ENCODE assay signal across 10 mouse cellular contexts in the genomic region with DNA sequence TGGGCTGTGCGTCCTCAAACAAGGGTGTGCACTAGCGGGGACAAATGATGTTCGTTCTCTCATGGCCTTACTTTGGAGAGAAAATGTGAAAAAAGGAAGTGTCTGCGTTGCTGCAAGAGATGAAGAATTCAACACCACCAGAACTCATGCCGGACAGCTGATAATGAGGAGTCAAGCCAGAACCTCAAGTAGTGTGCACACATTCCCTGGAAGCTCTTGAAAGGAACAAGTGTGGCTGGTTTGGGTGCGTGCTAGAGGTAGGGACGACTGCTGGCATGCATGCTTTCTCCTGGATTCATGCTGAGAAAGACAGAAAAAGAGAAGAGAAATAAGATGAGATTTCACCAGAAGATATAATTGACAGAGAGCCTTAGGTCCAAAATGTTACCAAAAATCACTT.
"Had no signal": no experiment of that assay in that cellular context is flagged by ENCODE, and none has a peak within 500 bp of the region (broad histone marks: within the 10 kb centered on the region; RNA-seq: fewer than 3 reads in every experiment).

No protein-coding gene starts in this region.

- H3K36me3 ChIP-seq: limb, embryonic 12.5 days; liver, embryonic 13.5 days; midbrain, embryonic 13.5 days had no signal

- H3K4me2 ChIP-seq: limb, embryonic 12.5 days; liver, embryonic 13.5 days; midbrain, embryonic 13.5 days had no signal

- H3K27me3 ChIP-seq: limb, embryonic 12.5 days; liver, embryonic 13.5 days; midbrain, embryonic 13.5 days had no signal

- H3K4me3 ChIP-seq: layer of hippocampus, adult 2 months; limb, embryonic 12.5 days; liver, embryonic 13.5 days; midbrain, embryonic 13.5 days had no signal

- H3K9ac ChIP-seq: limb, embryonic 12.5 days; liver, embryonic 13.5 days; liver, postnatal 0 days; midbrain, embryonic 13.5 days had no signal

- ATAC-seq: midbrain, embryonic 13.5 days had no signal

- DNase-seq: kidney, postnatal 4 days; liver; liver, embryonic 13.5 days; liver, postnatal 0 days; right cerebral cortex, adult 18-20 months; right cerebral cortex, postnatal 25 days; thymus, postnatal 36 days had no signal

- H3K27ac ChIP-seq: layer of hippocampus, adult 2 months; limb, embryonic 12.5 days; liver, embryonic 13.5 days; midbrain, embryonic 13.5 days had no signal

- H3K9me3 ChIP-seq: limb, embryonic 12.5 days; liver, embryonic 13.5 days; midbrain, embryonic 13.5 days had no signal

- H3K4me1 ChIP-seq: limb, embryonic 12.5 days; liver, embryonic 13.5 days; midbrain, embryonic 13.5 days had no signal
